ENCODE assay signal across 15 mouse cellular contexts in genomic region chr10:69981386-69982097, GRCm38 (mm10).
DNase-seq lines count a peak whose midpoint lies in the region; ATAC-seq lines count a peak whose summit lies in the region.
"Had no signal": no experiment of that assay in that cellular context is flagged by ENCODE, and none has a peak within 500 bp of the region (broad histone marks: within the 10 kb centered on the region; RNA-seq: fewer than 3 reads in every experiment).

No protein-coding gene starts in this region.

- no peak overlapping the region for H3K27ac ChIP-seq in midbrain, embryonic 13.5 days
- H3K27ac ChIP-seq in midbrain, embryonic 14.5 days (replicated peaks; ENCODE audit: low read depth, low read length), result no peak overlapping the region
- H3K27ac ChIP-seq: heart, adult 2 months; hindbrain, embryonic 14.5 days; midbrain, embryonic 12.5 days; neural tube, embryonic 12.5 days had no signal

- H3K4me3 ChIP-seq in midbrain, embryonic 13.5 days (replicated peaks), result no peak overlapping the region
- no peak overlapping the region for H3K4me3 ChIP-seq in midbrain, embryonic 14.5 days (replicated peaks; ENCODE audit: low read depth, low read length)
- H3K4me3 ChIP-seq: heart, adult 2 months; midbrain, embryonic 12.5 days; neural tube, embryonic 12.5 days had no signal

- H3K36me3 ChIP-seq in midbrain, embryonic 13.5 days, result peaks cover 56% of the 10 kb centered on the region
- peaks cover 75% of the 10 kb centered on the region for H3K36me3 ChIP-seq in midbrain, embryonic 14.5 days (ENCODE audit: control insufficient read depth, insufficient read depth, low read length)

- DNase-seq in heart, adult 11 months, result peak; percentile 86
- DNase-seq in heart, postnatal 4 days, result no peak
- DNase-seq in midbrain, embryonic 14.5 days, result no peak
- DNase-seq in liver (peak; percentile 79), adipocyte (ENCODE audit: low spot score) (no peak)
- DNase-seq in gastrocnemius, postnatal 4 days (ENCODE audit: low spot score in 2 of 2), result no peak
- no peak for DNase-seq in gastrocnemius, postnatal 10 days
- DNase-seq: adrenal gland, adult 2 months; B cell, adult 2 months; heart, adult 2 months had no signal

- 77% methylated on average over 21 of the region's 21 CpGs for WGBS in midbrain, embryonic 13.5 days
- WGBS in midbrain, embryonic 14.5 days, result 83% methylated on average over 21 of the region's 21 CpGs

- H3K4me2 ChIP-seq in midbrain, embryonic 13.5 days (replicated peaks), result no peak overlapping the region
- H3K4me2 ChIP-seq in midbrain, embryonic 14.5 days (ENCODE audit: low read length), result no peak overlapping the region
- H3K4me2 ChIP-seq: hindbrain, embryonic 14.5 days; midbrain, embryonic 12.5 days; neural tube, embryonic 12.5 days had no signal

- no peaks in the 10 kb centered on the region for H3K27me3 ChIP-seq in midbrain, embryonic 13.5 days
- no peaks in the 10 kb centered on the region for H3K27me3 ChIP-seq in midbrain, embryonic 14.5 days (ENCODE audit: control insufficient read depth, insufficient read depth, low read length)
- H3K27me3 ChIP-seq: midbrain, embryonic 12.5 days; neural tube, embryonic 12.5 days had no signal

- H3K4me1 ChIP-seq in midbrain, embryonic 13.5 days (replicated peaks), result no peaks in the 10 kb centered on the region
- H3K4me1 ChIP-seq in midbrain, embryonic 14.5 days (ENCODE audit: control insufficient read depth, insufficient read depth, low read length), result no peaks in the 10 kb centered on the region
- H3K4me1 ChIP-seq: midbrain, embryonic 12.5 days; neural tube, embryonic 12.5 days had no signal

- ATAC-seq in midbrain, embryonic 13.5 days, result peak; percentile 37; the same call in 1 of the 2 replicates
- no peak for ATAC-seq in midbrain, embryonic 14.5 days (ENCODE audit: low FRiP score, low TSS enrichment)
- ATAC-seq: lung, postnatal 0 days had no signal

- no peaks in the 10 kb centered on the region for H3K9me3 ChIP-seq in midbrain, embryonic 13.5 days
- H3K9me3 ChIP-seq in midbrain, embryonic 14.5 days (ENCODE audit: control insufficient read depth, low read length), result no peaks in the 10 kb centered on the region
- H3K9me3 ChIP-seq: midbrain, embryonic 12.5 days; neural tube, embryonic 12.5 days had no signal

- no peak overlapping the region for H3K9ac ChIP-seq in midbrain, embryonic 13.5 days (replicated peaks)
- H3K9ac ChIP-seq in midbrain, embryonic 14.5 days (replicated peaks; ENCODE audit: low read length), result no peak overlapping the region
- H3K9ac ChIP-seq: hindbrain, embryonic 14.5 days; midbrain, embryonic 12.5 days; neural tube, embryonic 12.5 days had no signal

Comparison
In these comparisons a context has a peak if more than half of its experiments do, and no peak if none do; other contexts are left out.
1. DNase-seq: peak in heart, adult 11 months (single experiment) and liver (single experiment); none in heart, postnatal 4 days (single experiment), midbrain, embryonic 14.5 days (single experiment), gastrocnemius, postnatal 4 days (0 of 2), adipocyte (single experiment) and gastrocnemius, postnatal 10 days (single experiment).